Mouse (Mus musculus): ENCODE measurements around the gene Cobll1. TPM values are rescaled to one million over a fixed set of nuclear protein-coding genes. Genes with fewer than 3 reads are reported as not detected.

The Cobll1 gene
- polyA plus RNA-seq, 1 experiment from 2014 or later, result 4.4 TPM

DNA sequence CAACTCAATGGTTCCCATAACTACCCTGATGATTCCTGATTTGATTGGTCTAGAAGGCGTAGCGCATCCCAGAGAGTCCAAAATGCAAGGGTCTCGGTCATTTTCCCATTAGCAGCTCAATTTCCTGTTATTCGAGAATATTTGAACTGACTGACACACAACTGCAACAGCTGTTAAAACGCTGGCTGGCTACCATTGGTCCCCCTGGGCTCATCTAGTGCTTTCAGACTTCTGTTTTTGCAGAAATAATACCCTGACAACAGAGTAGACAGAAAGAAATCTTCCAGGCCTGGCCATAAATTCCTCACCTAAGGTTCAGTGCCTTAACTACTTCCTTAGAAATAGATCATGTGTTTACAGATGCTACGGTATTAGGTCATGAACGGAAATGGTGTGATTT lies 10.8 kb downstream of the Cobll1 start:
- ATAC-seq (ENCODE audit: insufficient number of reproducible peaks, low FRiP score, low TSS enrichment, low read depth), result no peak
- H3K4me2 ChIP-seq, result no peak overlapping the region
- H3K4me3 ChIP-seq, result no peak overlapping the region
- no peak overlapping the region for H3K9ac ChIP-seq
- H3K4me1 ChIP-seq, result no peaks in the 10 kb centered on the region
- WGBS, result 62% methylated on average over 7 of the region's 7 CpGs
- H3K9me3 ChIP-seq, result no peaks in the 10 kb centered on the region
- H3K36me3 ChIP-seq, result no peaks in the 10 kb centered on the region
- H3K27ac ChIP-seq, result no peak overlapping the region
- H3K27me3 ChIP-seq, result no peaks in the 10 kb centered on the region

DNA sequence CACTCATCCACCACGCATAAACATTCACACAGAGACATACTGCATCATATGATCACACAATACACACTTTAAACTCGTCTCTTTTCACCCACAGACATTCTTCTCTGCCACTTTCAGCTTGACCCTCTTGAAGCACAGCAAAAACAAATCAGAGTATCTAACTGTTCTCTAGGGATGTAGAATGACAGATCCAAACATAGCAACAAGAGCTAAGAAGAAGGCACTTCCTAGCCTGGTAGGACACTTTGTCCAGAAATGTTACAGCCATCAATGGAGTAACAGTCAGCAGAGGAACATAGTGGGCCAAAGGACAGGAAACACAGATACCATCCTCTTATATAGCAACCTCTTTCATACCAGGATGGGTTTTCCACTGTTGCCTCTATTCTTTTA lies 11.3 kb downstream of the Cobll1 start:
- Histone ChIP-seq H3K27ac (no peak overlapping the region), H3K36me3 (no peaks in the 10 kb centered on the region), H3K9ac (no peak overlapping the region), H3K4me2 (no peak overlapping the region), H3K9me3 (no peaks in the 10 kb centered on the region), H3K27me3 (no peaks in the 10 kb centered on the region), H3K4me3 (no peak overlapping the region), H3K4me1 (no peaks in the 10 kb centered on the region)
- WGBS, result 88% methylated on average over 2 of the region's 2 CpGs
- ATAC-seq (ENCODE audit: insufficient number of reproducible peaks, low FRiP score, low TSS enrichment, low read depth), result no peak

DNA sequence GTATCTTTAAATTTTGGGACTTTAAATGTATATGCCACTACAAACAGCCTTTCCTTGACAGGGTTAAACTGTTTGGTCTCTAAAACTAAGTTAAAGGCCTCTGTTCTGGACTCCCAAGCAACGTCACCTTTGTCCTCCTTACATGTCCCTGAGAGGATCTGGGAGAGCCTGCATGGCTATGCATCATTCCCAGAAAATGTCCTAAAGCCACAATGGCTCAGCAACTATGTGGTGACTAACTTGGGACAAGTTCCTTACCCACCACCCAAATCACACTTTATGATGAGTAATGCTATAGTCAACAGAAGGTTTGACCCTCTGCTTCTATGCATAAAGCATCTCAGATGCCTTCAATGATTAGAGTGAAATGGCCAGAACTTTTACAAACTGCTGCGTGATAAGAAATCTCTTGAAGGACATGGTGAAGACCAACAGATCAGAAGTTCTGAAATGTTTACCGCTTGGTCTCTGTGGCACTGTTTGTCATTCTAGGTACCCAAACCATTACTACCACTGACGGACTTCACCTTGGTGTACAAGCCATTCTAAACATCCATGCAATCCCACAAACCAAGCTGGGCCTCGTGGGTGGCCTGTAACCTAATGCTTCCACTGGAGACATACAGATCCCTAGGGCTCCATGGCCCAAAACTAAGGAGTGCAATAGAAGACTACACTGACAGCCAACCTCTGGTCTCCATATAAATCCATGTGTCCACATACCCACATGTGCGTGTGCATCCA lies 11.9 kb downstream of the Cobll1 start:
- Histone ChIP-seq H3K4me1 (no peaks in the 10 kb centered on the region), H3K4me3 (no peak overlapping the region), H3K4me2 (no peak overlapping the region), H3K9ac (no peak overlapping the region), H3K9me3 (no peaks in the 10 kb centered on the region), H3K27ac (no peak overlapping the region), H3K36me3 (no peaks in the 10 kb centered on the region), H3K27me3 (no peaks in the 10 kb centered on the region)
- no peak for ATAC-seq (ENCODE audit: insufficient number of reproducible peaks, low FRiP score, low TSS enrichment, low read depth)
- 85% methylated on average over 6 of the region's 6 CpGs for WGBS

DNA sequence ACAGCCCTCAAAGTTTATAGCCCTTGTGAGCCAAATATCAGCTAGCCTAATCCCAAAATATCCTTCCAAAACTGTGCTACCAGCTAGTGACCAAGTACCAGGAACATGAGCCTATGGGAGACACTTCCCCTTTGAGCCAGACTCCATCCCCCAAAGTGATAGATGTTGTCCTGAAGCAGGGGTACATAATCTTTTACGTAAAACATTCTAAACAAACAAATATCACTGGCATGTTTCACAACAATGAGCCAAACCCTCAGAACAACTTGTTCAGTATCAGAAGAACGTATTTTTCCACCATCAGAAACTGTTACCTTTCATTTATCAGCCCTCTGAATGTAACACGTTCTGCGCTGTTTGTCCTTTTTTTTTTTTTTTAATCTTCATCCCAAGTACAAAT lies 12.7 kb downstream of the Cobll1 start:
- Histone ChIP-seq H3K4me2 (no peak overlapping the region), H3K36me3 (no peaks in the 10 kb centered on the region), H3K4me3 (no peak overlapping the region), H3K27me3 (no peaks in the 10 kb centered on the region), H3K9me3 (no peaks in the 10 kb centered on the region), H3K9ac (no peak overlapping the region), H3K27ac (no peak overlapping the region), H3K4me1 (no peaks in the 10 kb centered on the region)
- whole genome bisulfite sequencing, result 87% methylated on average over 4 of the region's 4 CpGs
- no peak for ATAC-seq (ENCODE audit: insufficient number of reproducible peaks, low FRiP score, low TSS enrichment, low read depth)

DNA sequence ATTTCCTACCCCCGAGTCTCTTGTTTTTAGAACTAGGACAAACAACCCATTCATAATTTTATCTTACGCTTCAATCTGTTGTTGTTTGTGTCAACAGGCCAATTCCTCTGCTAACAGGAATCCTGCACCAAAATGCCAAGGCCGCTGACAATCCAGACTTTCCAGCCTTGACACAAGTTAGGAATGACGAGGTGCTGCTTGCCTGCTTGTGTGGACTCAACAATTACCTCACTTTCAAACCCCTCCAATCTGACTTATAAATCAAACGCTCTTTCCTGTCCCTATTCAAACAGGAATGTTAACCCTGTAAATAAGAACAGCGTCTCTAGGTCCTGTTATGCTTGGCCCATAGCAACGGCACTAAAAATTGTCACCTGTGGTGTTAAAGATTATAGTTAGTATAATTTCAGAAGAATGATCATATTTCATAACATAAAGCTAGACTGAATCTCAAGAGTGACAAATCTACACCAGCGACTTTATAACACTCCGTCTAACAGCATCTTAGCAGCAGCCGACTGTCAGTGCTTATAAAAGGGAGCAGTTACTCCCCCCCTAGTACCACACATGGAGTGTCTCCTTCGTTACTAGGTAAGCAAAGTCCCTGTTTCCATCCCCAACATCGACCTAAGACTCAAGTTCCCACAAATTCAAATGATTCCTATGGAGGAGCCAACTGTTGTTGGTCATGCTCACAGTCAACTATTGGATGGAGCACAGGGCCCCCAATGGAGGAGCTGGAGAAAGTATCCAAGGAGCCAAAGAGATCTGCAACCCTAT lies 15.1 kb downstream of the Cobll1 start:
- no peaks in the 10 kb centered on the region for H3K36me3 ChIP-seq
- no peak overlapping the region for H3K4me2 ChIP-seq
- 46% methylated on average over 12 of the region's 12 CpGs for WGBS
- H3K4me1 ChIP-seq, result no peaks in the 10 kb centered on the region
- no peaks in the 10 kb centered on the region for H3K27me3 ChIP-seq
- ATAC-seq (ENCODE audit: insufficient number of reproducible peaks, low FRiP score, low TSS enrichment, low read depth), result no peak
- H3K4me3 ChIP-seq, result no peak overlapping the region
- H3K27ac ChIP-seq, result no peak overlapping the region
- no peak overlapping the region for H3K9ac ChIP-seq
- no peaks in the 10 kb centered on the region for H3K9me3 ChIP-seq

DNA sequence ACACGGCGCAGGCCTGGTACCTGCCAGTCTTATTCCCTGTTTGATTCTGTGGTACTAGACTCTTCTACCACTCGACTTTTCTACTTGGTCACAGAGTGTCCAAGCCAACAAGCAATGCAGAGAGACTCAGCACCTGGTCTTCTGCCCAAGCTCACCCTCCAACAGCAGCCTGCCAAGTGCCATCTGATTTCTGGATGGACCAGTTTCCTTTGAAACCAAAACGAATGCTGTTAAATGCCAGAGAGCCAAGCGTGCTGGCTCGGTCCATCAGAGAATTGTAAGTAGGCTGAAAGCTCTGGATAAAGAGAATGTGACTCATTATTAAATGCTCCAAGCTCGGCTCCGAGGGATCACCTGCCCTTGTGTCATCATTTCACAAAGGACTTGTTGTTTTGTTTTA lies 16.2 kb downstream of the Cobll1 start:
- no peaks in the 10 kb centered on the region for H3K27me3 ChIP-seq
- H3K9ac ChIP-seq, result no peak overlapping the region
- H3K9me3 ChIP-seq, result no peaks in the 10 kb centered on the region
- no peak for ATAC-seq (ENCODE audit: insufficient number of reproducible peaks, low FRiP score, low TSS enrichment, low read depth)
- no peaks in the 10 kb centered on the region for H3K4me1 ChIP-seq
- no peak overlapping the region for H3K4me2 ChIP-seq
- H3K27ac ChIP-seq, result no peak overlapping the region
- no peaks in the 10 kb centered on the region for H3K36me3 ChIP-seq
- WGBS, result 81% methylated on average over 8 of the region's 8 CpGs
- no peak overlapping the region for H3K4me3 ChIP-seq

DNA sequence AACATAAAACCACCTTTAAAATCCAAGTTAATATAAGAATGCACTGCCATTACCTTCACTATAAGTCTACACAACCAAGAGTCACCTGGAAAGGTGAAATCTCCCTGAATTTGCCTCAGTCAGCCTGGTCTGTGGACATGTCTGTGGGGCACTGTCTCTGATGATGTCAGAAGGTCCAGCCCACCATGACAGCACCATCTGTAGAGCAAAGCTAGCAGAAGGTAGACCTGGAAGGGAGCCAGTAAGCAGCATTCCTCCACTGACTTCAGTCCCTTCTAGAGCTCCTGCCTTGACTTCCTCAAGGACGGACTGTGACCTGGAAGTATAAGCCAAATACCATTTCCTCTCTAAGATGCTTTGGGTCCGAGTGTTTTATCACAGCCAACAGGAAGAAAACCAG lies 17.6 kb downstream of the Cobll1 start:
- Histone ChIP-seq H3K4me1 (no peaks in the 10 kb centered on the region), H3K9ac (no peak overlapping the region), H3K27me3 (no peaks in the 10 kb centered on the region), H3K27ac (no peak overlapping the region), H3K4me2 (no peak overlapping the region), H3K9me3 (no peaks in the 10 kb centered on the region), H3K36me3 (no peaks in the 10 kb centered on the region), H3K4me3 (no peak overlapping the region)
- ATAC-seq (ENCODE audit: insufficient number of reproducible peaks, low FRiP score, low TSS enrichment, low read depth), result no peak
- WGBS, result 63% methylated on average over 2 of the region's 2 CpGs

DNA sequence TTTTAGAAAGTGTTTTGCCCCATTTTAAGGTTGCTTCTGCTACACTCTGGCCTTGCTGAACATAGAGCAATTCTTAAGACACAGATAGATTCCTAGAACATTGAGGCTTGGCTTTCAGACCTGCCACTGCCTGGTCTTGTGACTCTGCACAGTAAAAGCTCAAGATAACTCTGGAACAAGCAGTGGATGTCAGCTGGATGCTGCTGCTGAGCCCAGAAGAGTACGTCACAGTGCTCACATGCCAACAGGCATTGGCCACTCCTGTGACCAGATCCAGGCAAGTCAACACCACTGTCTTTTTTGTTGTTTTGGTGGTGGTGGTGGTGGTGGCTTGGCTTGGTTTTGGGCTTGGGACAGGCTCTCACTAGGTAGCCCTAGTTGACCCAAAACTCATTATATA lies 18.6 kb downstream of the Cobll1 start:
- no peaks in the 10 kb centered on the region for H3K4me1 ChIP-seq
- H3K27me3 ChIP-seq, result no peaks in the 10 kb centered on the region
- H3K27ac ChIP-seq, result no peak overlapping the region
- H3K4me3 ChIP-seq, result no peak overlapping the region
- no peak for ATAC-seq (ENCODE audit: insufficient number of reproducible peaks, low FRiP score, low TSS enrichment, low read depth)
- 89% methylated on average over 1 of the region's 1 CpGs for WGBS
- H3K9me3 ChIP-seq, result no peaks in the 10 kb centered on the region
- no peak overlapping the region for H3K4me2 ChIP-seq
- no peak overlapping the region for H3K9ac ChIP-seq
- H3K36me3 ChIP-seq, result no peaks in the 10 kb centered on the region

DNA sequence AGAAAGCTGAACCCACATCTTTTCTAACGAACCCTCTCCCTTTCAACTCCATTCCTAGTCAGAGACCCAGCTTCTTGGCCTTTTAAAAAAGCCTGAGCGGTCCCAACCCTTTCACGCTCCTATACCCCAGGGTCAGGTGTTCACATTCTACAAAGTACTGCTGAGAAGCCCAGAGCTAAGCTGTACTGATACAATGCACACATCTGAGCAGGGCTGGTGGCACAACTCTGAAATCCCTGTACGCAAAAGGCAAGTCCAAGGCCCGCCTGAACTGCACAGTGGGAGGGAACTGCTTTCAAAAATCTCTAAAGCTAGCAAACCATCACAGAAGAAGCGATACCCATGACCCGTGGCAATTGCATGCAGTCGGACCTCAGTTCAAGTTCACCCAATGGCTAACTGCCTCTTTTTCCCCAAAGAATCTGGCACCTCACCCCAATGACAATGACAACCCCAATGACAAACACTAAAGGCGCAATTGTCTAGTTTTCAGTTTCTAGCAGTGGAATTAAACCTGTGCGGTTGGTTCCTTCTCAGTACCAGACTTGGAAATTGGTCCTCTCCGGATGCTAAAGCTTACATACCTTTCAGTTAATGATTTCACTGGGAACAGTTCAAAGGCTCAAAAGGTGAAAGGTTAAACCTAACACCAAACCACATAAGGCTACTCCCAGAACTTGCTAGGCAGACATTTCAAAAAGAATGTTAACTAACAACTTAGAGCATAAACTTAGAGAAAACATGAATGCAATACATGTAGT lies 19.6 kb downstream of the Cobll1 start:
- no peaks in the 10 kb centered on the region for H3K36me3 ChIP-seq
- no peak overlapping the region for H3K4me2 ChIP-seq
- H3K4me1 ChIP-seq, result no peaks in the 10 kb centered on the region
- WGBS, result 69% methylated on average over 11 of the region's 11 CpGs
- no peak overlapping the region for H3K9ac ChIP-seq
- ATAC-seq (ENCODE audit: insufficient number of reproducible peaks, low FRiP score, low TSS enrichment, low read depth), result no peak
- no peak overlapping the region for H3K27ac ChIP-seq
- no peaks in the 10 kb centered on the region for H3K9me3 ChIP-seq
- H3K27me3 ChIP-seq, result no peaks in the 10 kb centered on the region
- H3K4me3 ChIP-seq, result no peak overlapping the region

DNA sequence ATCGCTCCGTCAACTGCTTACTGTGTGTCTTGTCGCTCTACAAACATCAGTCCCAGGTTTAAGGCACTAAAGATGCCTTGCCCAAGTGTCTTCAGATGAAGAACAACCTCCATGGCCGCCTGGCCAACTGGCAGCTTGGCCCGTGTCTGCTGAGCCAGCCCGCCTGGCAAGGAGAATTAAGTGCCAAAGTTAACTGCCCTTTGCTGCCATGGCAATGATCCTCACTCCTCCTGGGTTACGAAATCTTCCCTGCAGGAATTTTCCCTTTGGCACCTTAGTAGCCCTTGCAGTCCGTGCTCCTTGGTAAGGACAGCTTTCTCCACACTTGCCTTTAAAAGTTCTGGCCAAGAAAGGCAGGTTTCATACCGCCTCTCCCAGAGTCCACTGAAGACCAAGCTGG lies 20.9 kb downstream of the Cobll1 start:
- H3K9ac ChIP-seq, result no peak overlapping the region
- 82% methylated on average over 9 of the region's 9 CpGs for WGBS
- no peak for ATAC-seq (ENCODE audit: insufficient number of reproducible peaks, low FRiP score, low TSS enrichment, low read depth)
- no peak overlapping the region for H3K4me2 ChIP-seq
- no peak overlapping the region for H3K27ac ChIP-seq
- H3K4me3 ChIP-seq, result no peak overlapping the region
- no peaks in the 10 kb centered on the region for H3K9me3 ChIP-seq
- no peaks in the 10 kb centered on the region for H3K4me1 ChIP-seq
- H3K36me3 ChIP-seq, result no peaks in the 10 kb centered on the region
- H3K27me3 ChIP-seq, result no peaks in the 10 kb centered on the region

DNA sequence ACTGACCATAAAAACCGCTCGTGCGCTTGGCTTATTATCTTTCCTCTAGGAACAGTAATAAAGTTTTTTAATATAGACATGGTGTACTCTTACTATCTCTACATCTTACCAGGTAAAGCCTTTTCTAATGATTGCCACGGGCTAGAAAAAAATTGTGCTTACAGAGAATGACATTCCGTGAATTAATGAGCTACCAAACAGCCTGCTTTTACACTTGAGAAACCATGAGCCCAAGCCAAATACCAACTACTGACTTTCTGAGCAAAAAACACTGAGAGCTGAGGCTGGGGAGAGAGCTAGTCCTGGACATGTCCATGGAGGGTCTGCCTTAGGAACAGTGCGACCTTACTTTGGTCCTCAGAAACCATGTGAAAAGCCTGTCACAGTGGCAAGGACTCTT lies 21.5 kb downstream of the Cobll1 start:
- Histone ChIP-seq H3K27me3 (no peaks in the 10 kb centered on the region), H3K27ac (no peak overlapping the region), H3K4me3 (no peak overlapping the region), H3K36me3 (no peaks in the 10 kb centered on the region), H3K4me1 (no peaks in the 10 kb centered on the region), H3K9ac (no peak overlapping the region), H3K4me2 (no peak overlapping the region), H3K9me3 (no peaks in the 10 kb centered on the region)
- ATAC-seq (ENCODE audit: insufficient number of reproducible peaks, low FRiP score, low TSS enrichment, low read depth), result no peak
- WGBS, result 75% methylated on average over 6 of the region's 6 CpGs

DNA sequence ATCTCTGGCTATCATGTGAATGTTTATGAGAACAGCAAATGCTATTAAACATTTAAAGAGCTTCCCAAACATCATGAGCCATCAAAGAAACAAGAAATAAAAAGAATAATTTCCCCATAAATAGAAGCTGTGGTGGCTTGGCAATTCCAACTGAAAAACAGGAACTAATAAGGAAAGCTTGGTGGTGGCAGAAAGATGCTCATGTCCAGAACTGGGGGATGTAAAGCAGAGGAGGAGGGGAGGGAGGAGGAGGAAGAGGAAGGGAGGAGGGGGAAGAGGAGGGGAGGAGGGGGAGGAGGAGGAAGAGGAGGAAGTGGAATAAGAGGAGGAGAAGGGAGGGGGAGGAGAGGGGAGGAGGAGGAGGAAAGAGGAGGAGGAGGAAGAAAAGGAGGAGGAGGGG lies 23.0 kb downstream of the Cobll1 start:
- H3K4me3 ChIP-seq, result no peak overlapping the region
- ATAC-seq (ENCODE audit: insufficient number of reproducible peaks, low FRiP score, low TSS enrichment, low read depth), result no peak
- H3K9me3 ChIP-seq, result no peaks in the 10 kb centered on the region
- no peak overlapping the region for H3K9ac ChIP-seq
- H3K27ac ChIP-seq, result no peak overlapping the region
- H3K4me1 ChIP-seq, result no peaks in the 10 kb centered on the region
- H3K27me3 ChIP-seq, result no peaks in the 10 kb centered on the region
- no peak overlapping the region for H3K4me2 ChIP-seq
- no peaks in the 10 kb centered on the region for H3K36me3 ChIP-seq
